Mouse (Mus musculus): Measurements from ENCODE around the gene Pheta1.

The Pheta1 gene

DNA sequence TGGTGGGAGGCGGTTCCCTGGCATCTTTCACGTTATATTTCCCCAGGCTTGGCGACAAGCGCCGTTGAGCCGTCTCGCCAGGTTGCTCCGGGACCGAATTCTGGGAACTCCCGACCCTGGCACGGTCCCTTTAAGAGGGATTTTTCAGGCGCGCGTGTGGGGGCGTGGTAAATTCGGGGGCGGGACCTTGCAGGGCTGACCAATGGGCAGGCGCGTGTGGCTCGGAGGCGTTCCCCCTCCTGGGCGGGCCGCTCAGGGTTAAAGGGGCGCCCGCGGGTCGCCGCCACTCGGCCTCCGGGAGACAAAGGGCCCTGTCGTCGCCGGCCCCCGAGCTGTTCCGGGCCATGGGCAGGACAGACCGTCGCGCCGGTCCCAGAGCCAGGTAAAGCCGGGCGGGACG, at the start of gene Pheta1:
Pheta1 (plus strand) TSS at position 242 of the 400 bp plus-strand sequence.
- peak; percentile 81 for DNase-seq (ENCODE audit: low spot score)

- no peak for DNase-seq (ENCODE audit: low spot score)
Measured at GRCm38 (mm10) chr5:121807186-121807585, 41.6 kb upstream of the Pheta1 start.

GRCm38 (mm10) chr5:121808202-121808601, 40.6 kb upstream of the Pheta1 start:
- no peak for DNase-seq (ENCODE audit: low spot score)

GRCm38 (mm10) chr5:121809667-121810224, 39.0 kb upstream of the Pheta1 start:
- DNase-seq (ENCODE audit: low spot score): no peak

DNA sequence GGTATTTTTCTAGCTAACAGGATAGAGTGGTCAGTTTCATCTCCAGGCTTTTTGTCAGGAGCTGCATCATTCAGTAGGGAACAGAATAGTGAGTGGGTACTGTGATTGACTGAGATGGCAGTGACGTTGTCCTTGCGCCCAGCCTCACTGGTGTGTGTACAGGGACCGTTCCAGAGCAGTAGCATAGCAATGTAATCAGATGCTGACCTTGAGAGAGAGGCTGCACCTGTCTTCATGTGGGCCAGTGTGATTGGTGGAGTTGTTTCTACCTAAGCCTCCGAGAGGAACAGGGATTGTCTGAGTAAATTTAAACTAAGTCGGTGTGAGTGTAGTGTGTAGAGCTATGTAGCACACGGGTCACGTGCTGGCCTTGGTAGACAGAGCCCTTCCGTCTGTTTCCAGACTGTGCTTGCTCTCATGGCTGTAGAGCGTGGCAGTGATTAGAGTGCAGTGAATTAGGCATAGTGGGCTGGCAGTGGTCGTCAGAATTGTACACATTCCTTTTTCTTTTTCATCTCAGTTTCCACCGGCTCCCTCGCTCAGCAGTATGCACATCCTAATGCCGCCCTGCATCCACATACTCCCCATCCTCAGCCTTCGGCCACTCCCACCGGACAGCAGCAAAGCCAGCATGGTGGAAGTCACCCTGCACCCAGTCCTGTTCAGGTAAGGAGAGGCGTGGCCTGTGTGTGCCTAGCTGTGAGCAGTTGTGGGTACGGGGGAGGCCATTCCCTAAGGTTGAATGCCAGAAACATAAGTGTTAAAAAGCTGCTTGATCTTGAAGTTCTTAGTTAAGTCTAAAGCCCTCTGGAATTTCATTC, 38.2 kb upstream of the Pheta1 start:
- DNase-seq (ENCODE audit: low spot score): no peak

GRCm38 (mm10) chr5:121811485-121811931, 37.3 kb upstream of the Pheta1 start:
- DNase-seq (ENCODE audit: low spot score): no peak

DNA sequence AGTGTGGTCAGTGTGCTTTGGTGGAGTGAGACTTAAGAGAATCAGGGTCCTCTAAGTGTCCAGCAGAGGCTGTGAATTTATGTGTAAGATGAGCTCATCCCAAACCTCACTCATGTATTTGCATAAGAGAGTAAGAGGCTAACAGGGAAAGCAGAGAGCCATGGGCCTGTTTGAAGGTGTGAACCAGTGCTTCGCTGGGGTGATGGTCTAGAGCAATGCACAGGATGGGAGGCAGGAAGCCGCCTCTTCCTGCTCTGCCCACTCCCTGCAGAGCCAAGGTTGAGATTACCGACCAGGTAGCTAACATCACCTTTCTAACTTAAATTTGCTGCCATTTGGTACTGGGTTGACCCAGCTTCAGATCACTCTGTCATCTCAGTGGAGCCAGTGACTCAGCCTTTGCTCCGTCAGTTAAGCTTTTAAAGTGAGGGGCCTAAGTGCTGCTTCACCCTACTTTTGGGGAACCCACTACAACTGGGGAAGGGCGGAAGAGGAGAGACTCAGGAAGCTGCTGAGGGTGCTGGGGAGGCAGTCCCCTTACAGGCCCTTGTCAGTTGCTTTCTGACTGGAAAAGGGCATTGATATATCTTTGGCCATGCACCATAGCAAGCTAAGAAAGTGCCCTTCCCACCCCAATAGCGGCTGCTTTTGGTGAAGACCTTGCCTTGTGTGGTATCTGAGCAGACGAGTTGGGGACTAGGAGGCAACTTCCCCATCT, 36.1 kb upstream of the Pheta1 start:
- no peak for DNase-seq (ENCODE audit: low spot score)

DNA sequence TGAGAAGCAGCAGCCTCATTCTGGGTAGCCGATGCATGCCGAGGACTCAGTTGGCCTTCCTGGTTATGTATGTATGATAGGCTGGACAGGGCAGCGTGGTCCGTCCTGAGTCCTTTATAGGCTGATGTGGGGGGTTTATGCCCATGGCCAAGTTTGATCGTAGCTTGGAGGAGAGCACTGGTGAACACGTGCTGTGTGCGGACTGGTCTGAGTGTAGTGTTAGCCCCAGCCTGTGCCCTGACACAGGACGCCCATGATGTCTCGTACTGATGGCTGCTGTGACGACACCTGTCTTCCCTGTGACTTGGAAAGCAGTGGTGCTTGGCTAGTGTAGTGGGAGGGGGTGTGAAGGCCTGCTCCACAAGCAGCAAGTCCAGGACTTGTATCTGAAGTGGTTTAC, 35.0 kb upstream of the Pheta1 start:
- DNase-seq (ENCODE audit: low spot score): no peak

DNA sequence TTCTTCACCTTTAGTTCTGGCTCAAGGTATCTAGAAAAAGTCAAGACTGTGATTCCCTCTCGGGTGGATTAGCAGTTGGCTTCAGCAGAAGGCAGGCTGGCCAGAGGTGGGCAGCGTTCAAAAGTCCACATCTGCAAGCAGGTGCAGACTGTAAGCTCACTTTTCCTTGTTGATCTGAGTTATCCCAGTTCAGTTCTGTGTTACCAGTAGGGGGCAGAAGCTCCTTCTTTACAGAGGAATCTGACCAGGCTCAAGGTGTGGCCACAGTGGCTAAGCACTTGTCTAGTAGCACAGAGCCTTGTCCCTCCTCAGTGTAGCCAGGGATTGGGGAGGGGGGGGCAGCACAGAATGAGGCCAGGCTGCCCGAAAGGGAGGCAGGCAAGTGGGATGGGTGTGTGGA, 33.7 kb upstream of the Pheta1 start:
- no peak for DNase-seq (ENCODE audit: low spot score)

- no peak for DNase-seq (ENCODE audit: low spot score)
Measured at GRCm38 (mm10) chr5:121815867-121816380, 32.9 kb upstream of the Pheta1 start.

DNA sequence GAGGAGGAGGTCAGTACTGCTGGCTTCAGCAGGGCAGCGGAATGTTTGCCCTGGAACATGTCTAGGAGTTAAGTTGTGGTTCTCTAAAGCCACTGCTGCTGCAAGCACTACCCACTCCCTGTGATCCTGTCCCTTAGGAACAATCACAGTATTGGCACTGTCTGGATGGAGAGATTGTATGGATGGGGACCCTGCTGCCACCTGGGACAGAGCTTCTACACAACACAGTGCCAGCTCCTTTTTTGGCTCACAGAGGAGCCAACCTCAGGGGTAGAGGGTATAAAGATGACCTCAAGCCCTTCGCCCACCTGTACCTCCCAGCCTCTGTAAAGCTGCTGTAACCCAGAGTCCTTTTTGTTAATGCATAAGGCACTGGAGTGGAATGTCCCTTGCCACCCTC, 32.2 kb upstream of the Pheta1 start:
- no peak for DNase-seq (ENCODE audit: low spot score)

DNA sequence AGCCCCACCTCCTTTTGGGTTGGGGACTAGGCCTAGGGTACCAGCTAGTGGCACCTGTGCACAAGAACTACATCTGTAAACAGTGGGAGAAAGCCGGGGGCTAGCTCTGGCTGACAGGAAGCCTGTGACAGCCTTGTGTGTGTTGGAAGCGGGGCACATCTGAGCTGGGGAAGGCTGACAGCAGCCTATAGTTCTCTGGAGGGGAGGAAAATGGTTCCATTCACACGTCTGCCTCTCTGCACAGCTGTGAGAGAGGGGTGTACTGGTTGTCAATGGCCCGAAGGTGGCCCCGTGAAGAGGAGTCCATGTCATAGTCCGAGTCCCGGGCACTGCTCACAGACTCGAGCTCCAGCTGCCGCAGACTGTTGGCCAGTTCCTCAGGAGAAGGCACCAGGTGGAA, 31.2 kb upstream of the Pheta1 start:
- DNase-seq (ENCODE audit: low spot score): no peak

GRCm38 (mm10) chr5:121818401-121818800, 30.4 kb upstream of the Pheta1 start:
- no peak for DNase-seq (ENCODE audit: low spot score)

- DNase-seq (ENCODE audit: low spot score): no peak
Measured at GRCm38 (mm10) chr5:121818862-121819261, 29.9 kb upstream of the Pheta1 start.

GRCm38 (mm10) chr5:121819559-121819958, 29.2 kb upstream of the Pheta1 start:
- DNase-seq (ENCODE audit: low spot score): no peak

DNA sequence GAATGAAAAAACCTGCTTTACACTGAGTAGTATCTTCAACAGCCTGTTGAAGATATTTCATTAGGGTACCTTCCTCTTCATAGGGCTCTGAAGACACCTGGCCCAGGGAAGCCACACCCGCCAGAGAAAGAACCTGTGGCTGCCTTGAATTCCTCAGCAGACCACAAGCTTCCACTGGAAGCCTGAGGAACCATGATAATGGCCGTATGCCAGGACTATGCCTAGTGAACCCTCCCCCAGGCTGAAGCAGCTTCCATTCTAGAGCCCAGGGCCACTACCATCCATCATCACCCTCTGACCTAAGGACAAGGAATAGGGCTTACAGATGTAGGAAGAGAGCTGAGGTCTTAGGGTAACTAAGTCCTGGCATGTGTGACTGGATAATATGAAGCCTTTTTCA, 28.6 kb upstream of the Pheta1 start:
- DNase-seq (ENCODE audit: low spot score): no peak

GRCm38 (mm10) chr5:121820657-121821056, 28.1 kb upstream of the Pheta1 start:
- no peak for DNase-seq (ENCODE audit: low spot score)

DNA sequence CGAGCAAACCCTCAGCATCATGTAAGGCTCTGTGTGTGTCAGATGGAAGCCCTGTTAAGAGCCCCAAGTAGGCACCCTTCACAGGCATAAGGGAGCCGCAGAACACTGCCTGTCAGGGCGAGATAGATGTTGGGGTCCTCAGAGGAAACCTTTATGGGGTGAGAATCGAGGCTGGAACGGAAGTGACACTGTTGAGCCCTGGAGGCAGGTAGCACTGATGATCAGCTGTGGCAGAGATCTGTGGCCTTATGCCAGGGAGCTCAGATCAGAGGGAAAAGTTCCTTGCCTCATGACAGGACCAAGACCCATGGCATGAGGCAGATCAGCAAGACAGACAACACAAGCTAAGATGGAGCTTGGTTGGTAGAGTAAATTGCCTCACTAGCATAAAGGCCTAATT, 27.7 kb upstream of the Pheta1 start:
- DNase-seq (ENCODE audit: low spot score): no peak

- DNase-seq (ENCODE audit: low spot score): no peak
Measured at GRCm38 (mm10) chr5:121821552-121821951, 27.2 kb upstream of the Pheta1 start.

GRCm38 (mm10) chr5:121822786-121823505, 25.8 kb upstream of the Pheta1 start:
- no peak for DNase-seq (ENCODE audit: low spot score)

DNA sequence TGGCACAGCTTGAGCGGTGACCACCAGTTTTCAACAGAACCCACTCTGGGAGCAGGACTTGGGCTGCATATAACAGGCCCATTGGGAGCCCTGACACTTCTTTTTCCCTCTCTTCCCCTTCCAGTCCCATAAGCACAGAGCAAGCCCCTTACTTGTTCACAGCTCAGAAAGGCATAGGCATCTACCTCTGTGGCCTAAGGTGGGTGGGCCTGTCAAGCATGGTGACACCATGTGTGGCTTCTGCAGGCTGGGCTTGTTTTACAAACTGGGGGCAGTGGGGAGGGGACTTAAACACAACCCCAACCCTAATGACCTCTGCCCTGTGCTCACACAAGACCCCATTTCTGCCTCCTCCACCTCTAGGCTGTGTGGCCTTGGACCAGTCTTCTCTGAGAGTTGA, 25.1 kb upstream of the Pheta1 start:
- DNase-seq (ENCODE audit: low spot score): no peak

DNA sequence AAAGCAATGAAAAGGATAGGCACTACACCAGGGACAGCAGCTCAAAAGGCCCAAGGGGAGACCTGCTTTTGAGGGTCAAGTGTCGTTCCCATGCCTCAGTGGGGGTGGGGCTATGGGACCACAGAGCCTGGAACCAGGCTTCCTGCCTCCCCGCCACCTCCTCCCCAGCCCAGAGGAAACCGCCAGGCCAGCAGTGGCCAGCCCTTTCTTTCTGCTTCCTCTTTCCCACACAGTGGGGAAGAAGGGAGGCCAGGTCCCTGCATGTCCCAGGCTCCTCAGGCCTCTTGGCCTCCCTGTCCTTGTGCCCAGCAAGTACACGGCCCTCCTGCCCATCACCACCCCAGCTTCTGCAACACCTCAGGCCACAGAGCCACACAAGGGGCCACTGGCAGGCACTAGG, 24.7 kb upstream of the Pheta1 start:
- no peak for DNase-seq (ENCODE audit: low spot score)

Measured in spleen, adult 12 weeks (tissue).